Mouse (Mus musculus): ENCODE measurements around the gene Inpp5a.

DNA sequence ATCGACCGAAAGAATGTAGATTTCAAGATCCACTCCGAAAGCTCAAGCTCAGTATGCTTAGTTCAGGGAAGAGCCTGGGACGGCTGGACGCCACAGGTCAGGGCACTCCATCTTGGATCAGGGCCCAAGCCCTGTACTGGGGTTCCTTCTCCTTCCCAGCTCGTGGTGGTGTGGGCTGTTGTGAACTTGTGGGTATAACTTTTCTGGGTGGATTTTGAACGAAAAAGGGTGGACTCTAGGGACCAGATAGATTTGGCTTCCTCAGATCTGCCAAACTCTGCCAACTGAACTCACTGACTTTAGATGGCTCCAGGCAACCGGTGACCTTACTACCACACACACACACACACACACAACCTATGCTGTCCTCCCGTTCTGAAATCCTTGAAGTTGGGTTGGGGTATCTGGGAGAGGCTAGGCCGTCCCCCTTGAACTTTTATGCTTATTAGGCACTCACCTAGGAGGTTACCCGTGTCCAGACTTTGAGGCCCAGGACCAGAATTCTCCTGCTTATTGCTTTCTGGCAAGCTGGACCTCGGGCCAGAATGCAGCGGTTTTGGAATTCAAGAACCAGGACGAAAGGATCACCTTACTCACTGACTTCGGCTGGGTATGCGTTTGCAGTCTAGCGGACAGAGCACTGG, 194.3 kb downstream of the Inpp5a start:
- TF ChIP-seq CHD2 (IDR thresholded peaks at IDR 0.05; ENCODE audit: low read depth, low read length): no peak
- TF ChIP-seq HCFC1 (IDR thresholded peaks at IDR 0.05; ENCODE audit: borderline replicate concordance, insufficient read depth, low read length): no peak
- TF ChIP-seq MAFK (IDR thresholded peaks at IDR 0.05; ENCODE audit: insufficient read depth, low read depth, low read length): no peak
- no peak for TF ChIP-seq ZNF384 (IDR thresholded peaks at IDR 0.05; ENCODE audit: low read depth, low read length)
- no peak for TF ChIP-seq ZC3H11A (IDR thresholded peaks at IDR 0.05; ENCODE audit: borderline replicate concordance, low read depth, low read length)

All from ES-E14 (cell line).